Mouse (Mus musculus): ENCODE measurements around the gene Tdp1. TPM values are rescaled to one million over a fixed set of nuclear protein-coding genes. Genes with fewer than 3 reads are reported as not detected.

Gene Tdp1
- polyA plus RNA-seq, 1 experiment = 68.7 TPM

DNA sequence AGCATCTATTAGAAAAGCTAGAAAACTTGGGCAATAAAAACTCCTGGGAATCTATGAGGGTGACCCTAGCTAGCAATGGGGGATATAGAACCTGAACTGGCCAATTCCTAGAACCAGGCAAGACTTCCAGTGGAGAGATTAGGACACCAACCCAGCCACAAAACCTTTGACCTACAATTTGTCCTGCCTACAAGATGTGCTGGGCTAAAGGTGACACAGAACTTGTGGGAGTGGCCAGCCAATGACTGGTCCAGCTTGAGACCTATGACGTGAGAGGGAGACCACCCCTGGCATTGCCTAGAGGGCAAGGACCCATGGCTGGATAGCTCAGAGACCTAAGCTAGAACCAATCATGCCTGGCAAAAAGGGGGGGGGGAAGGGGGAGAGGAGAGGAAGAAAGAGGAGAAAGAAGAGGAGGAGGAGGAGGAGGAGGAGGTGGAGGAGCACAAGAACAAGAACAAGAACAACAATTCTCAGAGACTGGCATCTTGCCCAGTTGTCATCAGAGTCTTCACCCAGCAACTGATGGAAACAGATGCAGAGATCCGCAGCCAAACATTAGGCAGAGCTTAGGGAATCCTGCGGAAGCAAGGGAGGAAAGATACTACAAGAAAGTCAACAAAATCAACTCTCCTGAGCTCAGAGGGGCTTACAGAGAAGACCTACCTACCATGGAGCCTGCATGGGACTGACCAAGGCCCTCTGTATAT is 24.8 kb upstream of the Tdp1 start:
- H3K27ac ChIP-seq (ENCODE audit: insufficient read depth, low read length) = no peak overlapping the region
- no peaks in the 10 kb centered on the region for H3K4me1 ChIP-seq (ENCODE audit: control insufficient read depth, insufficient read depth, low read length)
- no peaks in the 10 kb centered on the region for H3K9me3 ChIP-seq (replicated peaks; ENCODE audit: control insufficient read depth, insufficient read depth, low read length, poor library complexity, severe bottlenecking)
- H3K9ac ChIP-seq (ENCODE audit: low read depth, poor library complexity, severe bottlenecking) = no peak overlapping the region
- no peak overlapping the region for H3K4me3 ChIP-seq (ENCODE audit: low read depth, low read length)
- no peaks in the 10 kb centered on the region for H3K36me3 ChIP-seq (ENCODE audit: control insufficient read depth, insufficient read depth, low read length, poor library complexity, severe bottlenecking)
- TF ChIP-seq POLR2A (IDR thresholded peaks at IDR 0.05; ENCODE audit: insufficient read depth, low read length) (no peak), EP300 (IDR thresholded peaks at IDR 0.05; ENCODE audit: insufficient read depth, low read depth, low read length) (no peak), CTCF (IDR thresholded peaks at IDR 0.05; ENCODE audit: low read depth, low read length) (no peak)
- H3K27me3 ChIP-seq (ENCODE audit: control insufficient read depth, insufficient read depth, low read length, poor library complexity, severe bottlenecking) = no peaks in the 10 kb centered on the region

DNA sequence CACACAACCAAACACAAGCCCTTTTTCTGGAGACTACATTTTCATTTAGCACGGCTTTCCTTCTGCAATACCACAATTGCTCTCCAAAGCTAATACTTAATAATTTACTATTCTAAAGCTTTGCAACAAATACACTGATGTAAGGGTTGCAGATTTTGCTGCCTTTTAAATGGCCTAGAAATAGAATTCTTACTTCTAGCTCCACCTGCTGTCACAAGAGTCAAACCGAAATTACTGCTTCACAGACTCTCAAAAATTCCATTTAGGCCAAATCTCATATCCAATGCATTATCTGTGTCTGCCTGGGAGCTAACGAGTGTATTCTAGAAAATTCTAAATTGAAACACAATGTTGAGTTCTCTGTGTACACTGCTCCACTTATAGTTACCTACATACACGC is 23.3 kb upstream of the Tdp1 start:
- Histone ChIP-seq H3K9ac (ENCODE audit: low read depth, poor library complexity, severe bottlenecking) (no peak overlapping the region), H3K4me3 (ENCODE audit: low read depth, low read length) (no peak overlapping the region), H3K4me1 (ENCODE audit: control insufficient read depth, insufficient read depth, low read length) (no peaks in the 10 kb centered on the region), H3K36me3 (ENCODE audit: control insufficient read depth, insufficient read depth, low read length, poor library complexity, severe bottlenecking) (no peaks in the 10 kb centered on the region), H3K27ac (ENCODE audit: insufficient read depth, low read length) (no peak overlapping the region), H3K9me3 (replicated peaks; ENCODE audit: control insufficient read depth, insufficient read depth, low read length, poor library complexity, severe bottlenecking) (no peaks in the 10 kb centered on the region), H3K27me3 (ENCODE audit: control insufficient read depth, insufficient read depth, low read length, poor library complexity, severe bottlenecking) (no peaks in the 10 kb centered on the region)
- no peak for TF ChIP-seq POLR2A (IDR thresholded peaks at IDR 0.05; ENCODE audit: insufficient read depth, low read length)
- no peak for TF ChIP-seq CTCF (IDR thresholded peaks at IDR 0.05; ENCODE audit: low read depth, low read length)
- TF ChIP-seq EP300 (IDR thresholded peaks at IDR 0.05; ENCODE audit: insufficient read depth, low read depth, low read length) = no peak

DNA sequence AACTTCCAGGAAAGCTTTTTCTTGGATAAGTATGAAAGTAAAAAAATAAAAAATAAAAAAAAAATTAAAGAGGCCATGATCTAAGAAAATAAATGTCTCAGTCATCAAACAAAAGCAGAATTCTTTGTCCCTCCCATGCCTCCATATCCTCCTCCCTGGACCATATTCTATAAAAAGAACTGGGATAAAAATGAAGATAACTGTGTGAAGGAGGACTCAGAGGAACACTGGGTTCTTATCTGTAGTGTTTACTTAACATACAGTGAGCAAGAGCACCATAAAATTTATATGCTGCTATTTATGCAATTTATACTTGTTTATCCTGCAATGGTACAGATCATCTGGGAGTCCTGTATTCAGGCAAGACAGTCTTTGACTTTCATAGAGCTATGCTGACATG is 19.7 kb upstream of the Tdp1 start:
- H3K27ac ChIP-seq (ENCODE audit: insufficient read depth, low read length) = no peak overlapping the region

DNA sequence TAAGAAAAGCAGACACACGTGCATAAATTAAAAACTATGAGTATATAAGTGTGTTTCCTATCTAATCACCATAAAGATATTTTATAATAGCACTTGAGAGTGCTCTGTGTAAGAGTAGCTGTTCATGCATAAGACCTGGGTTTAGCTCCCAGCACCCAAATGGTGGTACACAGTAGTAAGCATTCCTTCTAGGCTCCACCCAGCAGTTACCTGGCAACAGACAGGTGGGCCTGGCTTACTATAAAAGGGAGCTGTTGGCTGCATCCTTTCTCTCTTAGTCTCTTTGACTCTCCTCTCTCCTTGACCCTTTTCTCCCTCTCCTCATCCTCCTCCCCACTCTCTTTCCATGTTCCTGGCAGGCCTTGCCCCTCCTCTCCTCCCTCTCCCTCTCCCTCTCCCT is 15.5 kb upstream of the Tdp1 start:
- peaks cover 1% of the 10 kb centered on the region for H3K4me1 ChIP-seq (ENCODE audit: control insufficient read depth, insufficient read depth, low read length)
- H3K9ac ChIP-seq (ENCODE audit: low read depth, poor library complexity, severe bottlenecking) = no peak overlapping the region
- no peak overlapping the region for H3K27ac ChIP-seq (ENCODE audit: insufficient read depth, low read length)
- no peak overlapping the region for H3K4me3 ChIP-seq (ENCODE audit: low read depth, low read length)
- H3K9me3 ChIP-seq (replicated peaks; ENCODE audit: control insufficient read depth, insufficient read depth, low read length, poor library complexity, severe bottlenecking) = no peaks in the 10 kb centered on the region
- TF ChIP-seq CTCF (IDR thresholded peaks at IDR 0.05; ENCODE audit: low read depth, low read length) = no peak
- no peak for TF ChIP-seq EP300 (IDR thresholded peaks at IDR 0.05; ENCODE audit: insufficient read depth, low read depth, low read length)
- no peak for TF ChIP-seq POLR2A (IDR thresholded peaks at IDR 0.05; ENCODE audit: insufficient read depth, low read length)
- H3K27me3 ChIP-seq (ENCODE audit: control insufficient read depth, insufficient read depth, low read length, poor library complexity, severe bottlenecking) = no peaks in the 10 kb centered on the region
- H3K36me3 ChIP-seq (ENCODE audit: control insufficient read depth, insufficient read depth, low read length, poor library complexity, severe bottlenecking) = no peaks in the 10 kb centered on the region

More for the DNA sequence above, 19.7 kb upstream of the Tdp1 start:
- Histone ChIP-seq H3K27me3 (ENCODE audit: control insufficient read depth, insufficient read depth, low read length, poor library complexity, severe bottlenecking) (no peaks in the 10 kb centered on the region), H3K9me3 (replicated peaks; ENCODE audit: control insufficient read depth, insufficient read depth, low read length, poor library complexity, severe bottlenecking) (no peaks in the 10 kb centered on the region), H3K4me1 (ENCODE audit: control insufficient read depth, insufficient read depth, low read length) (no peaks in the 10 kb centered on the region), H3K9ac (ENCODE audit: low read depth, poor library complexity, severe bottlenecking) (no peak overlapping the region), H3K4me3 (ENCODE audit: low read depth, low read length) (no peak overlapping the region), H3K36me3 (ENCODE audit: control insufficient read depth, insufficient read depth, low read length, poor library complexity, severe bottlenecking) (no peaks in the 10 kb centered on the region)
- TF ChIP-seq CTCF (IDR thresholded peaks at IDR 0.05; ENCODE audit: low read depth, low read length) (no peak), POLR2A (IDR thresholded peaks at IDR 0.05; ENCODE audit: insufficient read depth, low read length) (no peak), EP300 (IDR thresholded peaks at IDR 0.05; ENCODE audit: insufficient read depth, low read depth, low read length) (no peak)

DNA sequence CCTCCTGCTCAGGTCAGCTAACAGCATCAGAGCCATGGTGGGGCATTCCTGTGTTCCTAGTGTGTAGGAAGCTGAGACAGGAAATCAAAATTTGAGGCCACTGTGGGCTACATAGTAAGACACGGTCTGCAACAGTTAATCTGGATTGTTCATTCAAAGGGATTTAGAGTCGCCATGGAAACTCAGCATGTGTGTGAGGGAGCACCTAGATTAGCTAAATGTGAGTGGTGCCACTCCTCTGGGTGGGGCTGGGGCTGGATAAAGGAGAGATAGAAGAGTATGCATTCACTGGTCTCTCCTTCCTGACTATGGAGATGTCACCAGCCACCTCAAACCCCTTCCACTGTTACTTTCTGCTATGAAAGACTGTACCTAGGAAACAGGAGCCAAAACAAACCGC is 10.9 kb upstream of the Tdp1 start:
- Histone ChIP-seq H3K4me3 (ENCODE audit: low read depth, low read length) (no peak overlapping the region), H3K27ac (ENCODE audit: insufficient read depth, low read length) (peak overlapping the region; percentile 41), H3K36me3 (ENCODE audit: control insufficient read depth, insufficient read depth, low read length, poor library complexity, severe bottlenecking) (no peaks in the 10 kb centered on the region), H3K4me1 (ENCODE audit: control insufficient read depth, insufficient read depth, low read length) (peaks cover 1% of the 10 kb centered on the region), H3K27me3 (ENCODE audit: control insufficient read depth, insufficient read depth, low read length, poor library complexity, severe bottlenecking) (no peaks in the 10 kb centered on the region), H3K9me3 (replicated peaks; ENCODE audit: control insufficient read depth, insufficient read depth, low read length, poor library complexity, severe bottlenecking) (no peaks in the 10 kb centered on the region), H3K9ac (ENCODE audit: low read depth, poor library complexity, severe bottlenecking) (no peak overlapping the region)
- TF ChIP-seq POLR2A (IDR thresholded peaks at IDR 0.05; ENCODE audit: insufficient read depth, low read length) (no peak), EP300 (IDR thresholded peaks at IDR 0.05; ENCODE audit: insufficient read depth, low read depth, low read length) (no peak), CTCF (IDR thresholded peaks at IDR 0.05; ENCODE audit: low read depth, low read length) (no peak)

DNA sequence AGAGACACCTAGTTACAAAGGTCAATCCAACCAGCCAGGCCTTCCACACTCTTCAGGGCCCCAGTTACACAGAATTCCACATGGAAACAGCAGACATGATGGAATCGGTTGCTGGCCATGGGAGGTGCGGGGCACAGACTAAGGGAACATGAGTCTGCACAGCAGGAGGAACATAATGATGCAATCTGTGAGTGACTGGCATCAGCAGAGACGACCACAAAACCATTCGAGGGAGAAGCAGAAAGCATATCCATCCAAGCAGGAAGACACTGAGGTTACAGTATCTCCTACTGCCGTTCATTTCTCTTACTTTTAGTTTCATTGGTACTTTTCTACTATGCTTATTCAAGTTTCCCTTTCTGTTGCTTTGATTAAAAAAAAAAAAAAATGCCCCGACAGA is 9.7 kb upstream of the Tdp1 start:
- Histone ChIP-seq H3K27ac (ENCODE audit: insufficient read depth, low read length) (no peak overlapping the region), H3K9ac (ENCODE audit: low read depth, poor library complexity, severe bottlenecking) (no peak overlapping the region), H3K9me3 (replicated peaks; ENCODE audit: control insufficient read depth, insufficient read depth, low read length, poor library complexity, severe bottlenecking) (no peaks in the 10 kb centered on the region), H3K27me3 (ENCODE audit: control insufficient read depth, insufficient read depth, low read length, poor library complexity, severe bottlenecking) (no peaks in the 10 kb centered on the region), H3K4me3 (ENCODE audit: low read depth, low read length) (no peak overlapping the region), H3K4me1 (ENCODE audit: control insufficient read depth, insufficient read depth, low read length) (peaks cover 1% of the 10 kb centered on the region), H3K36me3 (ENCODE audit: control insufficient read depth, insufficient read depth, low read length, poor library complexity, severe bottlenecking) (no peaks in the 10 kb centered on the region)
- TF ChIP-seq POLR2A (IDR thresholded peaks at IDR 0.05; ENCODE audit: insufficient read depth, low read length) = no peak
- no peak for TF ChIP-seq EP300 (IDR thresholded peaks at IDR 0.05; ENCODE audit: insufficient read depth, low read depth, low read length)
- no peak for TF ChIP-seq CTCF (IDR thresholded peaks at IDR 0.05; ENCODE audit: low read depth, low read length)

Data from ES-Bruce4 (cell line).